Mouse (Mus musculus) heart, adult 2 months (tissue): ENCODE data around the gene Efemp2. TPM values are rescaled to one million over a fixed set of nuclear protein-coding genes. Genes with fewer than 3 reads are reported as not detected.
"Not testable (repeated sequence)": the region's sequence is repeated elsewhere in the genome, so short reads cannot be mapped to it uniquely, and the experiment has no call there.

ENCODE experiments used
- DNase-seq, 2 experiments: peaks; one replicate each; pipeline ENCODE4 v3.0.0; 2021
- H3K27ac ChIP-seq: fragments of 200-600 bp; 2 replicates; pipeline ENCODE4 v1.8.1; 2022
- H3K27me3 ChIP-seq: fragments of 200-500 bp; 2 replicates; pipeline ENCODE4 v1.6.1; 2012; ENCODE audit warnings: mild to moderate bottlenecking, low read length, inconsistent platforms, mixed read lengths; ENCODE audit not compliant: control insufficient read depth, insufficient read depth
- H3K36me3 ChIP-seq: fragments of 200-500 bp; 2 replicates; pipeline ENCODE4 v1.6.1; 2012; ENCODE audit warnings: low read length, inconsistent platforms; ENCODE audit not compliant: control insufficient read depth, insufficient read depth
- H3K4me1 ChIP-seq: fragments of 200-500 bp; 2 replicates; pipeline ENCODE4 v1.6.1; 2011; ENCODE audit warnings: low read length; ENCODE audit not compliant: control insufficient read depth, insufficient read depth
- H3K4me3 ChIP-seq: fragments of 200-600 bp; 2 replicates; pipeline ENCODE4 v1.8.1; 2022
- H3K79me2 ChIP-seq: fragments of 200-500 bp; replicated peaks from 2 replicates; pipeline ENCODE4 v1.6.1; 2012; ENCODE audit warnings: mild to moderate bottlenecking, inconsistent platforms, low read length, moderate library complexity, mixed read lengths; ENCODE audit not compliant: control insufficient read depth, insufficient read depth
- H3K9ac ChIP-seq: fragments of 200-500 bp; 2 replicates; pipeline ENCODE4 v1.6.1; 2012; ENCODE audit warnings: low read depth, mild to moderate bottlenecking, control low read depth, inconsistent platforms, low read length, mixed read lengths
- CTCF ChIP-seq: fragments of 200-600 bp; IDR thresholded peaks from 2 replicates; pipeline ENCODE4 v1.8.1; 2022; ENCODE audit warnings: antibody characterized with exemption, mild to moderate bottlenecking, moderate library complexity
- EP300 ChIP-seq: fragments of 200-500 bp; IDR thresholded peaks from 2 replicates; pipeline ENCODE4 v1.6.1; 2011; ENCODE audit warnings: low read depth, low read length, control low read depth; ENCODE audit not compliant: insufficient read depth
- POLR2A ChIP-seq: fragments of 200-500 bp; IDR thresholded peaks from 2 replicates; pipeline ENCODE4 v1.6.1; 2011; ENCODE audit warnings: mild to moderate bottlenecking, low read depth, low read length, control low read depth; ENCODE audit not compliant: insufficient read depth
- WGBS: fragments of 180-500 bp; shearing (Covaris S2); methylation state at CpG from one replicate; pipeline ENCODE4 v1.1.7; 2018; 5-methylcytosine and 5-hydroxymethylcytosine counted together
- intact Hi-C: fragments of 180-260 bp; cut with DNase I; formaldehyde crosslinking; loops from one replicate; pipeline ENCODE4 v1.15.1; 2025
- polyA plus RNA-seq: library from polyadenylated mRNA; depleted of rRNA; stranded (reverse); fragments of >200 nt; gene quantifications from 2 replicates; pipeline ENCODE4 v1.2.3, GENCODE M21; 2012
- total RNA-seq, 2 experiments: library from RNA; stranded (reverse); gene quantifications; 2 replicates each; pipeline ENCODE4 v1.2.3; 2021

The Efemp2 gene
- total and polyA plus RNA-seq, 3 experiments = 8.2 to 36.3 (median 10.3) TPM

- peaks cover 14% of the 10 kb centered on the region for H3K36me3 ChIP-seq
- WGBS = 58% methylated on average over 4 of the region's 4 CpGs
Measured at GRCm38 (mm10) chr19:5492641-5493040, 18.9 kb downstream of the Efemp2 start.

GRCm38 (mm10) chr19:5493301-5493721 is 19.6 kb downstream of the Efemp2 start:
- H3K4me3 ChIP-seq, intact Hi-C loops, H3K79me2 ChIP-seq, H3K9ac ChIP-seq, H3K27me3 ChIP-seq, H3K27ac ChIP-seq, H3K4me1 ChIP-seq: not testable (repeated sequence)
- H3K36me3 ChIP-seq = peaks cover 14% of the 10 kb centered on the region
- 46% methylated on average over 9 of the region's 9 CpGs for WGBS
- peak in 1 of 2 experiments; percentile 20 for DNase-seq

More at GRCm38 (mm10) chr19:5492641-5493040, 18.9 kb downstream of the Efemp2 start:
- Histone ChIP-seq H3K27me3 (no peaks in the 10 kb centered on the region), H3K4me1 (no peaks in the 10 kb centered on the region; the same call in 1 of the 2 replicates), H3K4me3 (no peak overlapping the region), H3K27ac (no peak overlapping the region), H3K79me2 (0 out of 2 replicates have a peak, but pooled peaks cover 5% of the 10 kb centered on the region), H3K9ac (no peak overlapping the region)
- intact Hi-C loops = no loop called here
- TF ChIP-seq CTCF (no peak), EP300 (no peak), POLR2A (no peak)
- peak in 1 of 2 experiments; percentile 18 for DNase-seq

- Histone ChIP-seq H3K27ac (no peak overlapping the region), H3K4me1 (no peaks in the 10 kb centered on the region), H3K27me3 (no peaks in the 10 kb centered on the region), H3K79me2 (0 out of 2 replicates have a peak, but pooled peaks cover 5% of the 10 kb centered on the region), H3K4me3 (no peak overlapping the region), H3K36me3 (peaks cover 14% of the 10 kb centered on the region), H3K9ac (no peak overlapping the region)
- TF ChIP-seq POLR2A = no peak
- TF ChIP-seq CTCF = no peak
- no peak for DNase-seq
- WGBS = 77% methylated on average over 3 of the region's 3 CpGs
- intact Hi-C loops = no loop called here
Measured at GRCm38 (mm10) chr19:5494314-5494713, 20.6 kb downstream of the Efemp2 start.

- Histone ChIP-seq H3K27ac (no peak overlapping the region), H3K36me3 (peaks cover 14% of the 10 kb centered on the region), H3K79me2 (0 out of 2 replicates have a peak, but pooled peaks cover 5% of the 10 kb centered on the region), H3K9ac (no peak overlapping the region), H3K4me1 (no peaks in the 10 kb centered on the region), H3K4me3 (no peak overlapping the region), H3K27me3 (no peaks in the 10 kb centered on the region)
- 79% methylated on average over 12 of the region's 12 CpGs for WGBS
- intact Hi-C loops = no loop called here
- DNase-seq = no peak
- TF ChIP-seq CTCF = no peak
- no peak for TF ChIP-seq POLR2A
- no peak for TF ChIP-seq EP300
Measured at GRCm38 (mm10) chr19:5495353-5496051, 21.7 kb downstream of the Efemp2 start.

- Histone ChIP-seq H3K9ac (no peak overlapping the region), H3K27me3 (no peaks in the 10 kb centered on the region), H3K79me2 (0 out of 2 replicates have a peak, but pooled peaks cover 5% of the 10 kb centered on the region), H3K4me1 (no peaks in the 10 kb centered on the region), H3K27ac (no peak overlapping the region), H3K36me3 (peaks cover 14% of the 10 kb centered on the region), H3K4me3 (no peak overlapping the region)
- no peak for TF ChIP-seq POLR2A
- TF ChIP-seq EP300 = no peak
- no peak for TF ChIP-seq CTCF
- WGBS = 83% methylated on average over 16 of the region's 16 CpGs
- intact Hi-C loops = no loop called here
- peak in 1 of 2 experiments; percentile 21 for DNase-seq
Measured at GRCm38 (mm10) chr19:5496052-5496370, 22.3 kb downstream of the Efemp2 start.

- Histone ChIP-seq H3K4me1 (no peaks in the 10 kb centered on the region), H3K4me3 (no peak overlapping the region), H3K79me2 (no peaks in the 10 kb centered on the region), H3K27me3 (no peaks in the 10 kb centered on the region), H3K27ac (no peak overlapping the region), H3K36me3 (no peaks in the 10 kb centered on the region), H3K9ac (no peak overlapping the region)
- TF ChIP-seq EP300 (no peak), CTCF (no peak), POLR2A (no peak)
- WGBS = 61% methylated on average over 2 of the region's 2 CpGs
- no peak for DNase-seq
- intact Hi-C loops = no loop called here
Measured at GRCm38 (mm10) chr19:5500330-5500875, 26.6 kb downstream of the Efemp2 start.
